Mouse (Mus musculus) neural tube, embryonic 12.5 days (tissue): ENCODE data around the gene Bbs4. TPM values are rescaled to one million over a fixed set of nuclear protein-coding genes. Genes with fewer than 3 reads are reported as not detected.

Experiments used
- ATAC-seq: fragments of 200-750 bp; cut with Nextera tagmentation; 2 replicates; pipeline ENCODE4 v1.8.0; 2017; ENCODE audit warnings: low read depth, mild to moderate bottlenecking, moderate TSS enrichment, moderate library complexity; ENCODE audit not compliant: low FRiP score
- H3K27ac ChIP-seq: fragments of 300-500 bp; sonication (generic); 2 replicates; pipeline ENCODE4 v1.5.1; 2016
- H3K27me3 ChIP-seq: fragments of 300-500 bp; sonication (generic); replicated peaks from 2 replicates; pipeline ENCODE4 v1.6.1; 2016; ENCODE audit warnings: mild to moderate bottlenecking
- H3K36me3 ChIP-seq: fragments of 300-500 bp; sonication (generic); 2 replicates; pipeline ENCODE4 v1.6.1; 2016; ENCODE audit warnings: mild to moderate bottlenecking
- H3K4me1 ChIP-seq: fragments of 300-500 bp; sonication (generic); 2 replicates; pipeline ENCODE4 v1.6.1; 2016
- H3K4me2 ChIP-seq: fragments of 300-500 bp; sonication (generic); replicated peaks from 2 replicates; pipeline ENCODE4 v1.6.1; 2016; ENCODE audit warnings: mild to moderate bottlenecking
- H3K4me3 ChIP-seq: fragments of 300-500 bp; sonication (generic); 2 replicates; pipeline ENCODE4 v1.5.1; 2016
- H3K9ac ChIP-seq: fragments of 300-500 bp; sonication (generic); 2 replicates; pipeline ENCODE4 v1.6.1; 2016; ENCODE audit warnings: mild to moderate bottlenecking
- H3K9me3 ChIP-seq: fragments of 300-500 bp; sonication (generic); 2 replicates; pipeline ENCODE4 v1.6.1; 2016; ENCODE audit warnings: mild to moderate bottlenecking
- polyA plus RNA-seq: library from polyadenylated mRNA; unstranded; fragments of >200 nt; fragmentation: Nextera tagmentation; extraction: Ambion mirVana; gene quantifications from 2 replicates; pipeline ENCODE4 v1.2.1, GENCODE M21; 2016

The Bbs4 gene
- polyA plus RNA-seq, 1 experiment from 2014 or later, result 26.8 TPM

DNA sequence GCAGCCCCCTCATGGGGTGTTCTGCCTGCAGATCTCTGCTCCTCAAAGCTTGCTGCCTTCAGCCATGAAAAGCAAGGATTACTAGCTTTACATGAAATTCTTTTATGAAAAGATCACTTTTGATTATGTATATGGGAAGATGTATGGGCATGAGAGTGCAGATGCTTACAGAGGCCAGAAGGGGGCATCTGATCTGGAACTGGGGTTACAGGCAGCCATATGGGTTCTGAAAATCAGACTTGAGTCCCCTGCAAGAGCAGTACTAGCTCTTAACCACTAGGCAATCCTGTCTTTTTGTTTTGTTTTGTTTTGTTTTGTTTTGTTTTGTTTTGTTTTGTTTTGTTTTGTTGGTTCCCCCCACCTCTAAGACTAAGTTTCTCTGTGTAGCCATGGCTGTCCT lies 80.1 kb downstream of the Bbs4 start:
- no peak for ATAC-seq
- H3K9ac ChIP-seq, result no peak overlapping the region
- no peaks in the 10 kb centered on the region for H3K27me3 ChIP-seq
- H3K9me3 ChIP-seq, result no peaks in the 10 kb centered on the region
- H3K4me1 ChIP-seq, result peaks cover 5% of the 10 kb centered on the region; the same call in 1 of the 2 replicates
- no peak overlapping the region for H3K27ac ChIP-seq
- H3K4me2 ChIP-seq, result no peak overlapping the region
- H3K4me3 ChIP-seq, result no peak overlapping the region
- H3K36me3 ChIP-seq, result no peaks in the 10 kb centered on the region

Other genes starting within 250 kb of the Bbs4 start
- gene Adpgk, start 62.0 kb downstream of the Bbs4 start, polyA plus RNA-seq, result 34.2 and 37.1 TPM in 2 replicates
- gene Arih1, start 133.1 kb upstream of the Bbs4 start, polyA plus RNA-seq, result 27.1 and 32.6 TPM in 2 replicates
- gene Hexa, start 186.0 kb upstream of the Bbs4 start, polyA plus RNA-seq, result 49.0 and 53.0 TPM in 2 replicates
- 0.18 TPM in 1 of 2 replicates, not detected in the other for gene Tmem202, start 186.3 kb upstream of the Bbs4 start, polyA plus RNA-seq
- 16.5 and 17.0 TPM in 2 replicates for gene Celf6, start 224.4 kb upstream of the Bbs4 start, polyA plus RNA-seq